ENCODE assay signal across 13 mouse cellular contexts in genomic region chr1:167788684-167789413, GRCm38 (mm10).
DNase-seq lines count a peak whose midpoint lies in the region; ATAC-seq lines count a peak whose summit lies in the region.
"Had no signal": no experiment of that assay in that cellular context is flagged by ENCODE, and none has a peak within 500 bp of the region (broad histone marks: within the 10 kb centered on the region; RNA-seq: fewer than 3 reads in every experiment).

No protein-coding gene starts in this region.

- H3K4me3 ChIP-seq in kidney, embryonic 16.5 days (ENCODE audit: low read length): no peak overlapping the region
- H3K4me3 ChIP-seq in limb, embryonic 15.5 days: no peak overlapping the region
- H3K4me3 ChIP-seq: hindbrain, embryonic 15.5 days had no signal

- H3K36me3 ChIP-seq in kidney, embryonic 16.5 days (ENCODE audit: insufficient read depth, low read length): no peaks in the 10 kb centered on the region
- H3K36me3 ChIP-seq in limb, embryonic 15.5 days: no peaks in the 10 kb centered on the region
- H3K36me3 ChIP-seq: hindbrain, embryonic 15.5 days had no signal

- no peak; the same call in 1 of the 2 replicates for ATAC-seq in kidney, embryonic 16.5 days (ENCODE audit: low FRiP score, low TSS enrichment)
- 0 out of 2 replicates have a peak, but pooled peaks have one; percentile 41 for ATAC-seq in limb, embryonic 15.5 days (ENCODE audit: insufficient number of reproducible peaks, low FRiP score, low TSS enrichment, low read depth)

- H3K27ac ChIP-seq in kidney, embryonic 16.5 days (ENCODE audit: low read length): no peak overlapping the region
- no peak overlapping the region for H3K27ac ChIP-seq in limb, embryonic 15.5 days
- H3K27ac ChIP-seq: hindbrain, embryonic 15.5 days had no signal

- no peak overlapping the region for H3K9ac ChIP-seq in kidney, embryonic 16.5 days (replicated peaks; ENCODE audit: low read length)
- H3K9ac ChIP-seq in limb, embryonic 15.5 days: no peak overlapping the region
- H3K9ac ChIP-seq: hindbrain, embryonic 15.5 days had no signal

- no peaks in the 10 kb centered on the region for H3K9me3 ChIP-seq in kidney, embryonic 16.5 days (ENCODE audit: low read length)
- no peaks in the 10 kb centered on the region for H3K9me3 ChIP-seq in limb, embryonic 15.5 days
- H3K9me3 ChIP-seq: hindbrain, embryonic 15.5 days had no signal

- 0 out of 2 replicates have a peak, but pooled peaks cover 3% of the 10 kb centered on the region for H3K4me1 ChIP-seq in kidney, embryonic 16.5 days (ENCODE audit: insufficient read depth, low read length)
- peaks cover 13% of the 10 kb centered on the region for H3K4me1 ChIP-seq in limb, embryonic 15.5 days
- H3K4me1 ChIP-seq: hindbrain, embryonic 15.5 days had no signal

- H3K27me3 ChIP-seq in kidney, embryonic 16.5 days (ENCODE audit: insufficient read depth, low read length): peaks cover 9% of the 10 kb centered on the region; the same call in 1 of the 2 replicates
- peaks cover 15% of the 10 kb centered on the region; the same call in 1 of the 2 replicates for H3K27me3 ChIP-seq in limb, embryonic 15.5 days

- DNase-seq in kidney, postnatal 25 days: no peak
- peak; percentile 38 for DNase-seq in embryo, embryonic 10.5 days (ENCODE audit: low spot score)
- DNase-seq in embryo, embryonic 11.5 days (ENCODE audit: low read depth, low spot score): peak; percentile 26
- no peak for DNase-seq in T-cell, adult 2 months (ENCODE audit: low spot score)
- DNase-seq in left cerebral cortex, postnatal 10 days (ENCODE audit: extremely low spot score in 1 of 2, low spot score in 2 of 2): no peak
- DNase-seq: cerebellum, adult 11 months; heart, adult 18-20 months; layer of hippocampus, postnatal 36 days; right cerebral cortex, postnatal 25 days; thymus, postnatal 25 days had no signal

- intact Hi-C loops in left cerebral cortex, postnatal 10 days (cut with DNase I): no loop called here

- WGBS in kidney, embryonic 16.5 days: 25% methylated on average over 12 of the region's 12 CpGs
- WGBS in limb, embryonic 15.5 days: 25% methylated on average over 12 of the region's 12 CpGs

- peak overlapping the region; percentile 16; the same call in 1 of the 2 replicates for H3K4me2 ChIP-seq in kidney, embryonic 16.5 days (replicated peaks; ENCODE audit: low read depth, low read length)
- peak overlapping the region; percentile 12; the same call in 1 of the 2 replicates for H3K4me2 ChIP-seq in limb, embryonic 15.5 days
- H3K4me2 ChIP-seq: hindbrain, embryonic 15.5 days had no signal

Comparison
In these comparisons a context has a peak if more than half of its experiments do, and no peak if none do; other contexts are left out.
1. DNase-seq: peak in embryo, embryonic 10.5 days (single experiment) and embryo, embryonic 11.5 days (single experiment); none in kidney, postnatal 25 days (0 of 2), T-cell, adult 2 months (single experiment) and left cerebral cortex, postnatal 10 days (0 of 2).